Mouse (Mus musculus): Measurements from ENCODE around the gene Stau1. TPM values are rescaled to one million over a fixed set of nuclear protein-coding genes. Genes with fewer than 3 reads are reported as not detected.

The Stau1 gene
- total and polyA plus RNA-seq, 3 experiments: 14.3 to 48.1 TPM; not detected in 1

- H3K9ac ChIP-seq (ENCODE audit: control insufficient read depth, low read depth, low read length, poor library complexity, severe bottlenecking): no peak overlapping the region
- no peaks in the 10 kb centered on the region for H3K27me3 ChIP-seq (ENCODE audit: control insufficient read depth in 1 of 2, insufficient read depth in 2 of 2, low read length in 2 of 2)
- TF ChIP-seq POLR2AphosphoS5 (IDR thresholded peaks at IDR 0.05; ENCODE audit: borderline replicate concordance, low read depth, low read length): no peak
- TF ChIP-seq GATA1 (IDR thresholded peaks at IDR 0.05; ENCODE audit: low read depth, low read length): no peak
- TF ChIP-seq CTCF (IDR thresholded peaks at IDR 0.05 in 2 of 3, conservative IDR thresholded peaks at IDR 0.05 in 1 of 3; ENCODE audit: control insufficient read depth in 1 of 3, insufficient read depth in 1 of 3, low read depth in 2 of 3, low read length in 3 of 3, poor library complexity in 1 of 3, severe bottlenecking in 1 of 3): peak; percentile 20 to 36 (median 32); a peak in 5 of 6 replicates
- TF ChIP-seq RAD21 (IDR thresholded peaks at IDR 0.05; ENCODE audit: low read depth, low read length): peak; percentile 32
- TF ChIP-seq USF1 (IDR thresholded peaks at IDR 0.05; ENCODE audit: low read depth, low read length): no peak
- TF ChIP-seq TCF12 (IDR thresholded peaks at IDR 0.05; ENCODE audit: low read depth, low read length): no peak
- TF ChIP-seq TBP (IDR thresholded peaks at IDR 0.05; ENCODE audit: low read depth, low read length): no peak
- TF ChIP-seq SMC3 (IDR thresholded peaks at IDR 0.05; ENCODE audit: low read depth, low read length): peak; percentile 42
- TF ChIP-seq POLR2A (IDR thresholded peaks at IDR 0.05; ENCODE audit: control insufficient read depth in 1 of 2, insufficient read depth in 1 of 2, low read depth in 1 of 2, low read length in 2 of 2, poor library complexity in 1 of 2): no peak
- H3K4me3 ChIP-seq (ENCODE audit: control insufficient read depth in 1 of 2, insufficient read depth in 1 of 2, low read depth in 2 of 2, low read length in 2 of 2): no peak overlapping the region
- H3K4me1 ChIP-seq (ENCODE audit: control insufficient read depth in 1 of 2, insufficient read depth in 2 of 2, low read length in 2 of 2): no peaks in the 10 kb centered on the region
- DNase-seq (ENCODE audit: low read depth, low spot score): peak; percentile 44
- H3K9me3 ChIP-seq (replicated peaks; ENCODE audit: insufficient read depth, low read length): no peaks in the 10 kb centered on the region
- H3K79me2 ChIP-seq (ENCODE audit: control insufficient read depth, insufficient read depth, low read length, poor library complexity): no peaks in the 10 kb centered on the region
- H3K36me3 ChIP-seq (ENCODE audit: control insufficient read depth in 1 of 2, insufficient read depth in 2 of 2, low read length in 2 of 2): peaks cover 0 to 13% of the 10 kb centered on the region in 2 experiments; a peak in 2 of 4 replicates
- no peak overlapping the region for H3K27ac ChIP-seq (ENCODE audit: control insufficient read depth, low read depth, low read length)
Measured at GRCm38 (mm10) chr2:167030507-167030906, 34.4 kb upstream of the Stau1 start.

GRCm38 (mm10) chr2:167028553-167028952, 32.5 kb upstream of the Stau1 start:
- Histone ChIP-seq H3K79me2 (ENCODE audit: control insufficient read depth, insufficient read depth, low read length, poor library complexity) (no peaks in the 10 kb centered on the region), H3K27ac (ENCODE audit: control insufficient read depth, low read depth, low read length) (no peak overlapping the region), H3K36me3 (ENCODE audit: control insufficient read depth in 1 of 2, insufficient read depth in 2 of 2, low read length in 2 of 2) (peaks cover 0 to 17% of the 10 kb centered on the region in 2 experiments; a peak in 2 of 4 replicates), H3K27me3 (ENCODE audit: control insufficient read depth in 1 of 2, insufficient read depth in 2 of 2, low read length in 2 of 2) (no peaks in the 10 kb centered on the region), H3K4me1 (ENCODE audit: control insufficient read depth in 1 of 2, insufficient read depth in 2 of 2, low read length in 2 of 2) (no peaks in the 10 kb centered on the region), H3K9me3 (replicated peaks; ENCODE audit: insufficient read depth, low read length) (no peaks in the 10 kb centered on the region), H3K9ac (ENCODE audit: control insufficient read depth, low read depth, low read length, poor library complexity, severe bottlenecking) (no peak overlapping the region), H3K4me3 (ENCODE audit: control insufficient read depth in 1 of 2, insufficient read depth in 1 of 2, low read depth in 2 of 2, low read length in 2 of 2) (no peak overlapping the region)
- DNase-seq (ENCODE audit: low read depth, low spot score): no peak
- TF ChIP-seq GATA1 (IDR thresholded peaks at IDR 0.05; ENCODE audit: low read depth, low read length): no peak
- no peak for TF ChIP-seq MAFK (IDR thresholded peaks at IDR 0.05; ENCODE audit: borderline replicate concordance, low read depth, low read length)
- TF ChIP-seq ZMIZ1 (IDR thresholded peaks at IDR 0.05; ENCODE audit: low read depth, low read length): no peak
- TF ChIP-seq CHD1 (IDR thresholded peaks at IDR 0.05; ENCODE audit: low read depth, low read length): no peak
- TF ChIP-seq POLR2A (IDR thresholded peaks at IDR 0.05; ENCODE audit: control insufficient read depth in 1 of 2, insufficient read depth in 1 of 2, low read depth in 1 of 2, low read length in 2 of 2, poor library complexity in 1 of 2): no peak
- TF ChIP-seq SIN3A (IDR thresholded peaks at IDR 0.05; ENCODE audit: low read length): no peak
- TF ChIP-seq KAT2A (conservative IDR thresholded peaks at IDR 0.05; ENCODE audit: low read depth, low read length): no peak
- TF ChIP-seq GABPA (IDR thresholded peaks at IDR 0.05; ENCODE audit: low read depth, low read length): no peak
- TF ChIP-seq USF2 (IDR thresholded peaks at IDR 0.05; ENCODE audit: borderline replicate concordance in 1 of 2, insufficient read depth in 1 of 2, low read depth in 1 of 2, low read length in 2 of 2): no peak
- no peak for TF ChIP-seq TCF12 (IDR thresholded peaks at IDR 0.05; ENCODE audit: low read depth, low read length)
- no peak for TF ChIP-seq MAX (IDR thresholded peaks at IDR 0.05; ENCODE audit: low read length)
- no peak for TF ChIP-seq MYC (IDR thresholded peaks at IDR 0.05; ENCODE audit: low read depth, low read length)
- no peak for TF ChIP-seq POLR2AphosphoS5 (IDR thresholded peaks at IDR 0.05; ENCODE audit: borderline replicate concordance, low read depth, low read length)
- TF ChIP-seq E2F4 (IDR thresholded peaks at IDR 0.05; ENCODE audit: borderline replicate concordance, low read depth, low read length): no peak
- TF ChIP-seq UBTF (IDR thresholded peaks at IDR 0.05; ENCODE audit: borderline replicate concordance, insufficient read depth, low read depth, low read length): no peak

Data from MEL (cell line).